Mouse (Mus musculus) c-Kit-positive CD71-positive TER-119-negative erythroid progenitor cells, embryonic 14.5 days (primary cell): ENCODE results near the gene Acadl.

Experiments used
- DNase-seq: peaks from one replicate; pipeline ENCODE4 v3.0.0-alpha.2; 2013; ENCODE audit warnings: low read depth

Gene Acadl

GRCm38 (mm10) chr1:66839135-66839534 lies 23.9 kb downstream of the Acadl start:
- no peak for DNase-seq

DNA sequence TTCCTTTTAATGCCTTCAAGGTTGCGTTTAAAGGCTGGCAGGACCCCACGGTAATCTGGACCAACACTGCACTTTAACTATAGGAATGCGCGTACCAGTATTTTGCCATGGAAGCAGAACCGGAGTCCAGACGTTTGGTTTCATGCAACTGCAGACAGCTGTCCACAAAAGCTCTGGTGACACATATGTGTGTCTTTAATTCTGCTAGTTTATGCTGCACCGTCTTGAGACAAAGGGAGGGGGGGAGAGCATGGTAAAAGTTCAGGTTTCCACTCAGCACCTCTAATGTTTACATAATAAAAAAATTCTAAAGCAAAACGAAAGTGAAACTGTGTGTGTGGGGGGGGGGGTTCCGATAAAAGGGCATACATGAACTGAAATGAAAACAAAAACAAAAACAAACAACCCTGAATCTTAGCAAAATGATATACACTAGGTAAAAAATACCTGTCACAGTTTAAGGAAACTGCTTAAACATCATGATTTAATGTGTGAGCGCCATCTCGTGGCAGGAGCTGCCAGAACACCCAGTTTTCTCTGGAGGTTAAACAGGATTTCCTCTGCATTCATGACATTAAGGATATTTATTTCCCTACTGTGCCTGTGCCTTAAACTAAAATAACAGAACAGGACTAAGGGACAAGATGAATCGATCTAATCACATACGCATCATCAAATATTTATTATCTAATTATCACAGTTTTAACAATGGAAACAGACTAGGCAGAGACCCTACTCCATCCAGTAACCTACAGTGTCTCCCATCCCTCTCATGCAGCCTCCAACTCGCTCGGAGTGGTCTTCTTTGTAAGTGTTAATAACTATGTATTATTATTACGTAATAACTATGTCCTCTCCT lies 24.7 kb downstream of the Acadl start:
- peak; percentile 53 for DNase-seq

- no peak for DNase-seq
Measured at GRCm38 (mm10) chr1:66837207-66837606, 25.9 kb downstream of the Acadl start.

DNA sequence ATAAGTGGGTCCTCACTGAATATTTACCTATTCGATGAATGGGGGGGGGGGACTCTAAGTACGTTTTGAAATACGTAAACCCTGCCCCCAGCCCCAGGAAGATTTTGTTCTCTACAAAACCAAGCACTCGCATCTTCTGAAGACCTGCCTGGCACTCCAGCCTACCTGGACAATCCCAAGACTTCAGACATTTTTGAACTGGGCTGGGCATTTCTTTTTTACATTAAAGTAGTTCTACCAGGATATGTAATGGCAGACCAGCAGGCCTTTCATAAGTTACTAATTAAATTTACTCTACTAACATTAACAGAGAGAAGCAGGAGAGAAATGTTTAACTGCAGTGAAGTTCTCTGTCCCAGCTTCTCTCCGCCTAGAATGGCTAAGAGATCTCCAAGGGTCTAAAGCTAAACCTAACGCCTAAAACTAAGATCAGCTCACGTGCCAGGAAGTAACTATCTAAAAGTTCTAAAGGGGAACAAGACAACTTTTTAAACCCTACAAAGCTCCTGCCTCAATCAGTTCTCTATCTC lies 30.4 kb downstream of the Acadl start:
- DNase-seq = no peak

- DNase-seq = no peak
Measured at GRCm38 (mm10) chr1:66831824-66832600, 31.1 kb downstream of the Acadl start.

GRCm38 (mm10) chr1:66829400-66830080 lies 33.5 kb downstream of the Acadl start:
- no peak for DNase-seq

DNA sequence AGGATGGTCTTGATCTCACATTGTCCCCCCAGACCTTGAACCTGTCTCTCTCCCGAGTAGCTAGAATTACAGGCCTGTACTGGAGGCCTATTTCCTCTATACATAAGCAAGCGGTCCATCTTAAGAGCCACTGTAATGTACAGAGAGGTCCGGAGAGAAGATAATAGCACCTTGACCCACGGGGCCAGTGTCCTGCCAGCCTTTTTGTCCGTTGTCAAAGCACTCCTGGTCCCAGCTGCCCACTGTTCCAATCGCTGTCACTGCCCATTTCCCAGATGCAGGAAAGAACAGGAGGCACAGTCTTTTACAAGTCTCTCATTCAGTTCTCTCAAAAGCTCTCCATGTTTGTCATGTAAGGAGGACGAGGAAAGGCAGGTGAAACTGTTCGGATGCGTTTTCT lies 41.1 kb downstream of the Acadl start:
- no peak for DNase-seq

- no peak for DNase-seq
Measured at GRCm38 (mm10) chr1:66820241-66820640, 42.8 kb downstream of the Acadl start.

- peak; percentile 32 for DNase-seq
Measured at GRCm38 (mm10) chr1:66817865-66818315, 45.2 kb downstream of the Acadl start.

- DNase-seq = peak; percentile 79
Measured at GRCm38 (mm10) chr1:66817453-66817839, 45.6 kb downstream of the Acadl start, which contains the start of gene Kansl1l. Gene Kansl1l (minus strand): TSS chr1:66817562.

DNA sequence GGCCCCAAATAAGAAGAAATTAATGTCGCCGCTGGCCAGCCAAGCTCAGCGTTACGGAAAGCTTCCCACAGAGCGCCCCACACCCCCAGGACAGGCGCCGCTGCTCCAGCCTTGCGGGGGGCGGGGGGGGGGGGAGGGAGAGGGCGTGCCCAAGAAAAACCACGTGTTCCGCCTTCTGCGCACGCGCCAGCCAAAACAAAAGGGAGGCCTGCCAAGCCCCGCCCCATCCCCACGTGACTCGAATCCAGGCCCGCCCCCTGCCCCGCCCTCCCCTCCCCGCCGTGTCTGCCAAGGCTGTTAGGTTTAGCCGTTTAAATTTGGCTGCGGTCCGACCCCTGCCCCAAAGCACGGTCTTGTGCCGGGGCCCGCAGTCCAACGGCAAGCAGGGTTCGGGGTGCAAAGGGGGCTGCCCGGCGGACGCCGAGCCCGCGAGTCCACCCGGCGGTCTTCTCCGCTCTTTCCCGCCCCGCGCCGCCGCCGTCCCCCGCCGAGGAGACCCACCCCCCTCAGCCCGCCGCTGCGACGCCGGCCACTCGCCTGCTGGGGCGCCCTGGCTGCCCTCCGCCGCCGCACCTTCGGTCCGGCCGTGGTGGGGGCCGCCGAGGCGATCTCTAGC lies 46.1 kb downstream of the Acadl start:
- peak; percentile 68 for DNase-seq

DNA sequence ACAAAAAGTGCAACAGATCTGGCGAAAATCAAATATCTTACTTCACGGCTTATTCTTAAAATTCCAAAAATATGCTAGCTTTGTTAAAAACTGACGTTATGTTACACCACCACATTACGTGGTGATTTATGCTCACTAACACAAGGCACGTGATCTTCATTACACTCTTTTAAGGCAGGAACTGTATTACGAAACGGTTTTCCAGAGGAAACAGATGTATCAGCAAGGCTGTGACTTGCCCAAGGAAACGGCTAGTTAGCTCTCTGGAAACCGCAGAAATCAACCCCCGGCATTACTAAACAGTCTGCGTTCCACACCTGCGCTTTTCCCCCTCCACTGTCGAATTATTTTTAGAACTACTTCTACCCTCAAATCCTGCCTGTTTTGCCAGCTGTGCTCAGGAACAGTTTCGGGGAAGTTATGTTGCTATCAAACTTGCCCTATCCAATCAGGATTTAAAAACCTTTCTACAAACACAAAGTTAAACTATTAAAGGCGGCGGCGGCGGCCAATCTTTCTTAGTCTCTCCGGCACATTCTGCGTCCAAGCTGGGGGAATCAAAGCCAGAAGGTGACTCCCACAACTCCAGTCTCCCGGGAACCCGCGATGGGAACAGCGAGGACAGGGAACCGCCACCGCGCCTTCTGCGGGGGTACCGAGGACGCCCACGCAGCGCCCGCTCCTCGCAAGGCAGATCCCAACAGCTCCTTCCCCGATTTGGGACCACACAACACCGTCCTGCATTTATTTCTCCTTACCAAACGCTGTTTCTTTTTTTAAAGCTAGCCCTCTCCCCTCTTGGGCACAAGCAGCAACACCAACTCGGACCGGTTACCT lies 46.9 kb downstream of the Acadl start:
- DNase-seq = peak; percentile 41

GRCm38 (mm10) chr1:66814756-66815155 lies 48.3 kb downstream of the Acadl start:
- DNase-seq = no peak

DNA sequence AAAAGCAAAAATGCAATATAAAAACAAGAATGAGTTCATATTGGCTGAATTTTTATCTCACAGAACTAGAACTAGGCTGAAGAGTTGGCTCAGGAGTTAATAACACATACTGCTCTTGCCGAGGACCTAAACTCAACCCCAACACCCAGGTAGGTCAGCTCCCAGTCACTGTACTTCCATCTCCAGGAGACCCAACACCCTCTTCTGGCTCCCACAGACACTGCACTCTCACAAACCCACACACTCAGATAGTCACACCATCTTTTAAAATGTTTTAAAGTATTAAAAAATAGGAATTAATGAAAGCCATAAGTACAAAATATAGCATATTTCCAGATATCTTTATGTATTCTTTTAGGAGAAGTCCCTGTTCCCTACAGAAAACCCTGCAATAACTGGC lies 49.9 kb downstream of the Acadl start:
- DNase-seq = no peak

- no peak for DNase-seq
Measured at GRCm38 (mm10) chr1:66806821-66807220, 56.3 kb downstream of the Acadl start.

DNA sequence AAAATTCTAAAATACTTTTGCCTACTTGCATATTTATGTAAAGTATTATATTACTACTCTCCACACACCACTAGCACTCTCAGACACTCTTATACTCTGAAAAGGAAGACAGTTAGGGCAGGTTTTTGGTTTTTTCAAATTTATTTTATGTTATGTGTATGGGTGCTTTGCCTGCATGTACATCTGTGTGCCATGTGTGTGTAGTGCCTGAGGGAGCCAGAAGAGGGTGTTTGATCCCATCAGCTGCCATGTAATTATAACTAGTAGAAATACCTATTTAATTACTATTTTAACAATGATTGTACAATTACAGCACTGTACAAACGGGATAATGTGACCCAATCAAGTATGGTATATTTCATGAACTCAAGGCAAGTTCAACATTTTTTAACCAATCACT lies 57.7 kb downstream of the Acadl start:
- no peak for DNase-seq

DNA sequence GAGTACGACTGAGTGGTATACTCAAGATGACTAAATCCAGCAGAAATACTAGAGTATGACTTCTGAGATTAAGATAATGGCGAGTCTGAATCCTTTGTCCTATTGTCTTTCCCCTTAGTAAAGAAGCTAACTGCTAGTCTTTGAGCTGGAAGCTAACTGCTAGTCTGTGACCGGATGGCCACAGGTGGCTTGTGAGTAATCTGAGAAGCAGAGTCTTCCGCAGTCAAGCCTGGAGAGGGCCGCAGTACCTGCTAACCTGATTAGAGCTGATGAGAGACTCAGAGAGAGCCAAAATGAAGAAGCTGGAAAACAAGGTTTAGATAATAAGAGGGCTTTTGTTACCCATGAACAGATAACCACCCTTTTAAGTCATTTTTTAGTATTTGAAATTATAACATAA lies 58.4 kb downstream of the Acadl start:
- DNase-seq = no peak

DNA sequence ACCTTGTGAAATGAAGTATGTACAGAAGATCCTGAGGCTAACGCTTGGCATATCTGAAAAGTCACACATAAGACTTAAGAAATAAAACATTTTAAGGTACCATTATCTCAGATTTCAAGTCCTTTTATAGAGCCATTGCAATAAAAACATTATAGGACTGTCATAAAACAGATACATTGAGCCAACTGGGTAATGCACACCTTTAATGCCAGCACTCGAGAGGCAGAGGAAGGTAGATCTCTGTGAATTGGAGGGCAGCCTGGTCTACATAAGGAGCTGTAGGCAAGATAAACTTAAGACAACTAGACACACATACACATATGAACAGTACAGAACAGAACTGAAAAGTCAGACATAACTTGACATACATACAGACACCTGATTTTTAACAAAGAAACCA lies 65.1 kb downstream of the Acadl start:
- DNase-seq = no peak

- DNase-seq = no peak
Measured at GRCm38 (mm10) chr1:66792838-66793466, 70.1 kb downstream of the Acadl start.

GRCm38 (mm10) chr1:66782296-66782695 lies 80.8 kb downstream of the Acadl start:
- DNase-seq = no peak
